Mouse (Mus musculus): ENCODE results near the gene Irak4. TPM values are rescaled to one million over a fixed set of nuclear protein-coding genes. Genes with fewer than 3 reads are reported as not detected.

The Irak4 gene
- polyA plus RNA-seq, 1 experiment = 15.6 TPM

DNA sequence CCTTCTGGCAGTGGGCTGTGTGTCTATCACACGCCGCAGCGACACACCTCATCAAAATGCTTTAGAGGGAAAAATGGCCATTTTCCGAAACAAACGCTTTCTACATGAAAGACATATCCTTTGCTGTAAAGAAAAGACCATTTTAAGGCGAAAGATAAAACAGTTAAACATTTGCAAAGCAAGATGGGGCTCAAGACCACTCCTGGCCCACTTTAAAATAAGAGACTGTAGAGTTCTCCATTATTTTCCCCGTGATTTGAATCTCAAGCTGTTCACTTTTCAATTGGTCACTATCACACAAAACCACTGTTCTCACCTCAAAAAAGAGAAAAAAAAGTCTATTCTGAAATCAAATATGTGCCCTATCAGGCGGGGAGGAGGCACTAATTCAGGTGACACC is 46.6 kb downstream of the Irak4 start:
- no peak for TF ChIP-seq CTCF (IDR thresholded peaks at IDR 0.05; ENCODE audit: extremely low read depth, insufficient read depth, insufficient read length, insufficient replicate concordance)
- no peak for TF ChIP-seq POLR2A (IDR thresholded peaks at IDR 0.05; ENCODE audit: low read depth, low read length)
- WGBS = 14% methylated on average over 8 of the region's 8 CpGs
- Histone ChIP-seq H3K27me3 (ENCODE audit: control insufficient read depth, insufficient read depth, low read length) (no peaks in the 10 kb centered on the region), H3K36me3 (ENCODE audit: control insufficient read depth, insufficient read depth, low read length) (peaks cover 7% of the 10 kb centered on the region), H3K4me3 (ENCODE audit: extremely low read depth, insufficient read depth, insufficient read length) (peak overlapping the region; percentile 46), H3K4me1 (ENCODE audit: control insufficient read depth, insufficient read depth, insufficient read length) (peaks cover 1% of the 10 kb centered on the region), H3K27ac (ENCODE audit: insufficient read depth, low read length) (no peak overlapping the region)
- no peak for DNase-seq (ENCODE audit: low read depth in 1 of 2, low spot score in 2 of 2)

DNA sequence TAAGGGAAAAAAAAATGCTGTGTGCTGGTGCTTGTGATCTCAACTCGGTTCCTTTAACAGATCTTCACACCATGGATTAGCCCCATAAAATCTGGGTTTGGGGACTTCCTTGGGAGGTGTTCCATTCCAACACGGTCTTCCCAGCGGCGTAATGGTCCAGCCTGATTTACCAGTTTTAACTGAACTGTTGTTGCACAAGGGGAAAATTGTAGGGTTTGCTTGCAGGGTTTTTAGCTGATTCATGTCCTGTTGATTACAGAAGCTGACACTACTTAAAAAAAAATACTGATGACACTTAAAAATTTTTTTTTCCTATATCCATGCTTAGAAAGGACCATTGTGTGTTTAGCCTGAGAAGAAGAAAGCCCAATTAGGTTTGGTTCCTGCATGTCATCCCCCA is 47.9 kb downstream of the Irak4 start:
- Histone ChIP-seq H3K36me3 (ENCODE audit: control insufficient read depth, insufficient read depth, low read length) (peaks cover 3% of the 10 kb centered on the region), H3K27me3 (ENCODE audit: control insufficient read depth, insufficient read depth, low read length) (no peaks in the 10 kb centered on the region), H3K4me1 (ENCODE audit: control insufficient read depth, insufficient read depth, insufficient read length) (peaks cover 1% of the 10 kb centered on the region), H3K4me3 (ENCODE audit: extremely low read depth, insufficient read depth, insufficient read length) (no peak overlapping the region), H3K27ac (ENCODE audit: insufficient read depth, low read length) (no peak overlapping the region)
- 82% methylated on average over 4 of the region's 4 CpGs for WGBS
- no peak for DNase-seq (ENCODE audit: low read depth in 1 of 2, low spot score in 2 of 2)
- TF ChIP-seq POLR2A (IDR thresholded peaks at IDR 0.05; ENCODE audit: low read depth, low read length) (no peak), CTCF (IDR thresholded peaks at IDR 0.05; ENCODE audit: extremely low read depth, insufficient read depth, insufficient read length, insufficient replicate concordance) (no peak)

DNA sequence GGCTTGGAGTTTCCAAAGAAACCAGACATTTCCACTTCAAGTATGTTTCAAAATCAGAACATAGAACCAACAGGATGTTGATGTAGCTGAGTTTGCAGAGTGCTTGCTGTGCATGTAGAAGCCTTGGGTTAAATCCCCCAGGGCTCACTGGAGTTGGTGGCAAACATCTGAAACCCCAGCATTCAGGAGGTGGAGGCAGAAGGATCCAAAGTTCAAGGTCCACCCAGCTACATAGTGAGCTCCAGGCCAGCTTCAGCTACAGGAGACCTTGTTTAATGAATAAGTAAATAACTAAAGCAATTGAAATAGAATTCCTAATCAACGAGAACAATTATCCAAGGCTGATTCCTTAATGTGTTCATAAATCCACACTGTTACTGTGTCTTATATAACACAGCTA is 50.1 kb downstream of the Irak4 start:
- no peaks in the 10 kb centered on the region; the same call in 1 of the 2 replicates for H3K4me1 ChIP-seq (ENCODE audit: control insufficient read depth, insufficient read depth, insufficient read length)
- no peaks in the 10 kb centered on the region for H3K27me3 ChIP-seq (ENCODE audit: control insufficient read depth, insufficient read depth, low read length)
- no peak overlapping the region for H3K4me3 ChIP-seq (ENCODE audit: extremely low read depth, insufficient read depth, insufficient read length)
- DNase-seq (ENCODE audit: low read depth in 1 of 2, low spot score in 2 of 2) = no peak
- H3K36me3 ChIP-seq (ENCODE audit: control insufficient read depth, insufficient read depth, low read length) = no peaks in the 10 kb centered on the region
- TF ChIP-seq CTCF (IDR thresholded peaks at IDR 0.05; ENCODE audit: extremely low read depth, insufficient read depth, insufficient read length, insufficient replicate concordance) (no peak), POLR2A (IDR thresholded peaks at IDR 0.05; ENCODE audit: low read depth, low read length) (no peak)
- WGBS = 82% methylated on average over 1 of the region's 1 CpGs
- H3K27ac ChIP-seq (ENCODE audit: insufficient read depth, low read length) = no peak overlapping the region

DNA sequence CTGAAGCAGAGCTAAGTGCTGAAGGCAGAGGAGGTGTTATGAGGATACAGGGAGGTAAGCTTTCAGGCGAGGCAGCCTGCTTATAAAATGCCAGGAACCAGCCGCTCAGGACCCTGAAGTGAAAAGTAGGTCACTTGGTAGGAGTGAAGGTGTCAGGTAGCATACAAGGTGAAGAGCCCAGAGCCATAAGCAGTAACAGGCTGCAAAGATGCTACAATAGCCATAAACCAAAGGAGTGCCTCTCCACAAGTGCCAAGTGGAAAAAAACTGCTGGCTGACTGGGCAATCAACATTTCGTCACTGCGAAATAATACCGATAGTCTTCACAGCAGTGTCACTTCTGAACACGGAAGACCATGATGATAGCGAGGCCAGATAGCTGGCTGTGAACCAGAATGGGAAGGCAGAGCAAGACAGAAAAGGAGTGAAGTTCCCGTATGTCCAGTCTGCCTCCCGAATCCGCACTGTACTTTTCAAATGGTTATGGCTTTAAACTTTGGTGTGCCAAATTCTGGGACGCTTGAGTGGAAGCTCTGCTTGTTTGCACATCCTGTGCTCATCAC is 56.8 kb downstream of the Irak4 start:
- DNase-seq (ENCODE audit: low read depth in 1 of 2, low spot score in 2 of 2) = no peak
- no peak for TF ChIP-seq POLR2A (IDR thresholded peaks at IDR 0.05; ENCODE audit: low read depth, low read length)
- no peak for TF ChIP-seq CTCF (IDR thresholded peaks at IDR 0.05; ENCODE audit: extremely low read depth, insufficient read depth, insufficient read length, insufficient replicate concordance)
- Histone ChIP-seq H3K4me3 (ENCODE audit: extremely low read depth, insufficient read depth, insufficient read length) (no peak overlapping the region), H3K27ac (ENCODE audit: insufficient read depth, low read length) (no peak overlapping the region), H3K4me1 (ENCODE audit: control insufficient read depth, insufficient read depth, insufficient read length) (no peaks in the 10 kb centered on the region), H3K36me3 (ENCODE audit: control insufficient read depth, insufficient read depth, low read length) (no peaks in the 10 kb centered on the region), H3K27me3 (ENCODE audit: control insufficient read depth, insufficient read depth, low read length) (no peaks in the 10 kb centered on the region)
- 88% methylated on average over 11 of the region's 11 CpGs for WGBS

DNA sequence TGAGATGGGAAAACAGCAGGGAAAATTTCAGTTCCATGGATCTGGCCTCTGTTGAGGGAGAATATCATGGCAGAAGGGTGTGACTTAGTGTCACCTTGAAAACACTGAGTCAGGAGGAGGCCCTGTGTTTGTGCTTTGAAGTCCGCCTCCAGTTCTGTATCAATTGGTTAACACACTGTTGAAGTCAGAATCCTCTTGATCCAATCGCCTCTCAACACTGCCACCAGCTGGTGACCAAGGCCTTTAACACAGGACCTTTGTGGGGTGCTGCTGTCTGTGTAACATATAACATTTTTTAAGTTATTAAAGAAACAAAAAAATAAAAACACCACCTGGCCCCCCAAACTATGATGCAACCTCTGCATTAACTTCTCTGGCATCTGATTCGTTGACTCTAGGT is 57.9 kb downstream of the Irak4 start:
- Histone ChIP-seq H3K27ac (ENCODE audit: insufficient read depth, low read length) (no peak overlapping the region), H3K4me1 (ENCODE audit: control insufficient read depth, insufficient read depth, insufficient read length) (no peaks in the 10 kb centered on the region), H3K4me3 (ENCODE audit: extremely low read depth, insufficient read depth, insufficient read length) (no peak overlapping the region), H3K36me3 (ENCODE audit: control insufficient read depth, insufficient read depth, low read length) (no peaks in the 10 kb centered on the region), H3K27me3 (ENCODE audit: control insufficient read depth, insufficient read depth, low read length) (no peaks in the 10 kb centered on the region)
- peak; percentile 17 to 53 for DNase-seq (ENCODE audit: low read depth in 1 of 2, low spot score in 2 of 2)
- 21% methylated on average over 3 of the region's 3 CpGs for WGBS
- TF ChIP-seq POLR2A (IDR thresholded peaks at IDR 0.05; ENCODE audit: low read depth, low read length) = no peak
- peak; percentile 40; the same call in 1 of the 2 replicates for TF ChIP-seq CTCF (IDR thresholded peaks at IDR 0.05; ENCODE audit: extremely low read depth, insufficient read depth, insufficient read length, insufficient replicate concordance)

DNA sequence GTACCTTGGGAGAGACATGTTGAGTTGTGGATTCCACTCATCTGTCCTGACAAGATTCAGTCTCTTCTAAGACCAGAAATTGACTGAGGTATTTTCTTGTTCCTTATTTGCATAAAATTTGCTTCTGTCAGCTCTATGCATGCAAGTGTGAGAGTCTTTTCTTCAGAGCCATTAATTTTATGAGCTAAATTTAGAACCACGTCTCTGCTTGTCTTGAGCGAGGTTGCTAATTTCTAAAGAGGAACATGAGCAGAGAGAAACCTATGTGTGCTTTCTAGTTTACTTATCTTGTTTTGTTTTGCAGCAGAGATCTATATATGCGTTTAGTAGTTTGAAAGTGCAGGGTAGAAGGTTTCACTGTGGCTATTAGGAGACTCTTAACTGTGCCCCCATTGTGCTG is 59.0 kb downstream of the Irak4 start:
- TF ChIP-seq CTCF (IDR thresholded peaks at IDR 0.05; ENCODE audit: extremely low read depth, insufficient read depth, insufficient read length, insufficient replicate concordance) (no peak), POLR2A (IDR thresholded peaks at IDR 0.05; ENCODE audit: low read depth, low read length) (no peak)
- no peak overlapping the region for H3K27ac ChIP-seq (ENCODE audit: insufficient read depth, low read length)
- H3K4me3 ChIP-seq (ENCODE audit: extremely low read depth, insufficient read depth, insufficient read length) = no peak overlapping the region
- no peak for DNase-seq (ENCODE audit: low read depth in 1 of 2, low spot score in 2 of 2)
- H3K36me3 ChIP-seq (ENCODE audit: control insufficient read depth, insufficient read depth, low read length) = no peaks in the 10 kb centered on the region
- H3K27me3 ChIP-seq (ENCODE audit: control insufficient read depth, insufficient read depth, low read length) = no peaks in the 10 kb centered on the region; the same call in 1 of the 2 replicates
- no peaks in the 10 kb centered on the region for H3K4me1 ChIP-seq (ENCODE audit: control insufficient read depth, insufficient read depth, insufficient read length)
- 29% methylated on average over 3 of the region's 3 CpGs for WGBS

DNA sequence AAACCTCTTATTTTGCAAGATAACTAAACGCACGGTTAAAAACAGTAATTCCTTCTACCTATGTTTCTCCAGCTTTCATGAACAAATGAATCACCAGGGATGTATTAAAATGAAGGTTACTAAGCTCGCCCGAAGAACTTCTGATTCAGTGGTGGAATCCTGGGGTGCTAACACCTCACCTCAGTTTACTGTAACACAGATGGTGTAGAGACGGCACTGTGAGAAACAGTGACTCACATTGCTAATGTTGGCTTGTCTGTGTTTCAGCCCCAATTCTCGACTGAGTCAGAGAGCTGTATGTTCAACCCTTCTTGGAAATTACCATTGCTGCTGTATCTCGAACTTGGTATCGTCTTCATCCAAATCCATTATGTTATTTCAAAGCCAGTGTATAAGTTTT is 64.3 kb downstream of the Irak4 start:
- 94% methylated on average over 8 of the region's 8 CpGs for WGBS
- no peak for DNase-seq (ENCODE audit: low read depth in 1 of 2, low spot score in 2 of 2)
- Histone ChIP-seq H3K27me3 (ENCODE audit: control insufficient read depth, insufficient read depth, low read length) (no peaks in the 10 kb centered on the region; the same call in 1 of the 2 replicates), H3K36me3 (ENCODE audit: control insufficient read depth, insufficient read depth, low read length) (no peaks in the 10 kb centered on the region), H3K27ac (ENCODE audit: insufficient read depth, low read length) (no peak overlapping the region), H3K4me1 (ENCODE audit: control insufficient read depth, insufficient read depth, insufficient read length) (no peaks in the 10 kb centered on the region), H3K4me3 (ENCODE audit: extremely low read depth, insufficient read depth, insufficient read length) (no peak overlapping the region)
- no peak for TF ChIP-seq POLR2A (IDR thresholded peaks at IDR 0.05; ENCODE audit: low read depth, low read length)
- no peak for TF ChIP-seq CTCF (IDR thresholded peaks at IDR 0.05; ENCODE audit: extremely low read depth, insufficient read depth, insufficient read length, insufficient replicate concordance)

Measured in spleen, adult 2 months (tissue).